Mouse (Mus musculus) embryonic fibroblast, embryonic 13.5 days (primary cell): ENCODE measurements around the gene Carnmt1.

Experiments used
- CTCF ChIP-seq: IDR thresholded peaks from 2 replicates; pipeline ENCODE4 v1.5.1; 2011; ENCODE audit warnings: mild to moderate bottlenecking, control low read depth, low read length, moderate library complexity, borderline replicate concordance; ENCODE audit not compliant: insufficient read depth
- POLR2A ChIP-seq: IDR thresholded peaks from 2 replicates; pipeline ENCODE4 v1.6.1; 2011; ENCODE audit warnings: low read depth, mild to moderate bottlenecking, control low read depth, low read length, moderate library complexity

GRCm38 (mm10) chr19:18695552-18695951, 25.0 kb downstream of the Carnmt1 start:
- TF ChIP-seq POLR2A, result no peak
- no peak for TF ChIP-seq CTCF
